8 mouse cellular contexts compared by ENCODE assay signal in genomic region chr14:21501048-21501657, GRCm38 (mm10). TPM values are rescaled to one million over a fixed set of nuclear protein-coding genes. Genes with fewer than 3 reads are reported as not detected.
DNase-seq lines count a peak whose midpoint lies in the region; ATAC-seq lines count a peak whose summit lies in the region.

No protein-coding gene starts in this region.

- H3K27ac ChIP-seq in kidney, embryonic 15.5 days = peak overlapping the region; percentile 99

- no peaks in the 10 kb centered on the region for H3K36me3 ChIP-seq in kidney, embryonic 15.5 days

- peaks cover 51% of the 10 kb centered on the region for H3K4me1 ChIP-seq in kidney, embryonic 15.5 days

- H3K4me3 ChIP-seq in kidney, embryonic 15.5 days (replicated peaks) = peak overlapping the region; percentile 89

- no peaks in the 10 kb centered on the region for H3K9me3 ChIP-seq in kidney, embryonic 15.5 days (replicated peaks)

- no peaks in the 10 kb centered on the region for H3K27me3 ChIP-seq in kidney, embryonic 15.5 days

- WGBS in kidney, embryonic 15.5 days = under 1% methylated on average over 29 of the region's 38 CpGs

- DNase-seq in spleen, adult 18-20 months = peak; percentile 87
- no peak for DNase-seq in spleen, adult 12 weeks (ENCODE audit: low spot score)
- peak; percentile 73 to 87 for DNase-seq in cerebellum, postnatal 4 days (ENCODE audit: low spot score in 2 of 2)
- peak; percentile 91 for DNase-seq in gastrocnemius, postnatal 25 days
- DNase-seq in lung, postnatal 25 days (ENCODE audit: low spot score) = peak; percentile 86
- DNase-seq in retina, adult 2 months (ENCODE audit: low read depth, low spot score) = peak; percentile 89
- DNase-seq in layer of hippocampus, adult 9-10 months (ENCODE audit: low spot score) = no peak

- peak overlapping the region; percentile 67 for H3K4me2 ChIP-seq in kidney, embryonic 15.5 days

- H3K9ac ChIP-seq in kidney, embryonic 15.5 days = peak overlapping the region; percentile 87

- ATAC-seq in kidney, embryonic 15.5 days (replicated peaks; ENCODE audit: low FRiP score) = peak; percentile 23

RNA-seq across cellular contexts. Expression of gene Kat6b, which starts 19.9 kb away (rescaled TPM):
- total RNA-seq in gastrocnemius, postnatal 25 days (2021) = 10 to 100 TPM; 18.4 to 18.5 TPM
- polyA plus RNA-seq in kidney, embryonic 15.5 days (2015; fragmentation: Nextera tagmentation; extraction: Ambion mirVana) = 13.8 and 15.7 TPM in 2 replicates

Comparison
In these comparisons a context has a peak if more than half of its experiments do, and no peak if none do; other contexts are left out.
1. DNase-seq: peak in spleen, adult 18-20 months (2 of 2), cerebellum, postnatal 4 days (2 of 2), gastrocnemius, postnatal 25 days (single experiment), lung, postnatal 25 days (single experiment) and retina, adult 2 months (single experiment); none in spleen, adult 12 weeks (single experiment) and layer of hippocampus, adult 9-10 months (single experiment).